Mouse (Mus musculus) heart, adult 8-10 months (tissue): ENCODE results near the gene Sdk1. TPM values are rescaled to one million over a fixed set of nuclear protein-coding genes. Genes with fewer than 3 reads are reported as not detected.

Source experiments
- DNase-seq: peaks from one replicate; pipeline ENCODE4 v3.0.0; 2022; ENCODE audit warnings: low spot score
- total RNA-seq, 4 experiments: library from RNA; stranded (reverse); gene quantifications; 2 replicates each; pipeline ENCODE4 v1.2.4; 2022

The Sdk1 gene
- total RNA-seq, 4 experiments from 2014 or later: 0.63 to 1.6 (median 0.97) TPM

DNA sequence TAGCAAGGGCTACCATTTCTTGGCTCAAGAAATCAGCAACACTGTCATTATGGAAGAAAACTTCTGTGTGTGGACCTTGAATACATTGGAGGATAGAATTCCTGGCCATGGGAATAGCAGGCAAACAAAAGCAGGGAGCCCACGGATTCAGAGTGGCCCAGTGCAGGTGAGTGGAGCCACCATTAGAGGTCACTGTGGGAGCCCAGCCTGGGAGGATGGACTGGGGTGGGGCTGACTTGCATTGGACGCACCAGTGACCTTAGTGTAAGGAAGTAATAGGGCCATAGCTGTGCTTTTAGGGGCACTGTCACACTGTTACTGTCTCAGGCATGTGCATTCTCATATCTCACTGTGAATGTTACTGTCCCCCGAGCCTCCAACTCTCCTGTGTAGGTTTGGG is 1001.3 kb downstream of the Sdk1 start:
- no peak for DNase-seq

DNA sequence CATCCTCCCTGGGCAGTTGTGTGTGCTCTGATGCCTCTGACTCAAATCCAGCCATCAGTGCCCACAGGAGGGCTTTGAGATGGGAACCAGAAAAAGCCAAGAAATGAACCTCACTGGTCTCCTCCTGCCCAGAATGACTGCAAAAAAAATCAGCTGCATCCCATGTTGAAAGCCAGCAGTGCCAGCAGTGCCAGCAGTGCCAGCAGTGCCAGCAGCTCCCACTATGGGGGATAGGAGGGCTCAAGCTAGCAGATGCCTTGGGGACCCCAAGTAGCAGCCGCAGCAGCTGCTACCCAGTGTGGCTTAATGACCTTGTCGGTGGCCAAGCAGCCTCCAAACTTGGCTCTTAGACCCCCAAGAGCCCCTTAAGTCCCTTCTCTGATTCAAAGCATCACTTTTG is 1001.8 kb downstream of the Sdk1 start:
- no peak for DNase-seq

DNA sequence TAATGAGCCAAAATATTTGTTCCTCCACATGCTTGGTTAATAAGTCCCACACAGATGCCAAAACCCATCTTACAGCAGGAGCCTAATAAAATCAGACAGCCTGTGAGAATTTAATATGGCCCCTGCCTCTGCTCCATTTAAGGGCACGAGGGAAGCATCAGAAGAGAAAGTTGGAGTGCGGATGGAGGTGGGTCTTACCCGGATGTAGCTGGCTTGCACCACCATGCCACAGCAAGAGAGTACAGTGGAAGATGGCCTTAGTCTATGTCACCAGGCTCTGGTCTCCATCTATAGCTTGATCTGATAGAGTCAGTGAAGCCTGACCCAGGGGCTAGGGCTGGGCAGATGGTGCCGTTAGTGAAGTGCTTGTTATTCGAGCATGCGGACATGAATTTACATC is 1014.9 kb downstream of the Sdk1 start:
- DNase-seq: no peak

GRCm38 (mm10) chr5:142258716-142259115 is 1017.4 kb downstream of the Sdk1 start:
- DNase-seq: no peak

DNA sequence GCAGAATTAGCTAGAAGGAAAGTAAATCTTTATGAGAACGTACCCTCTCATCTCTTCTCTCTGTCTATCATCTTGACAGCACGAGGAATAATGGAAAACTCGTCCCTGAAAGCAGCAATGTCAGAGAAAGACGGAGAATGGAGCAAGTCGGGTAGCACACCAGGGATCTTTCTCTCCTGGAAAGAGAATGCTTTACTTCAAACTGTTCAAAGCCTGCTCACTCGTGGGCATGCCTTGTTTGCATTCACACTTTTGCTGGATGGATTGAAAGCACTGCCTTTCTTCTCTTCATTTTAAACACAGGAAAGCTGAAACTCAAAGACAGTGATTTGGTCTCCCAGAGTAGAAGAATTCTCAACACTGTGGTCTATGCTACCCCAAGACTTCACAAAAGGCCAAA is 1020.8 kb downstream of the Sdk1 start:
- DNase-seq: no peak

Other genes with a start within 250 kb of the Sdk1 start
- gene Card11, start 240.9 kb upstream of the Sdk1 start, total RNA-seq: 1 to 10 TPM in 1 of 4 experiments, under 1 TPM in 3; 0.08 to 1.0 (median 0.42) TPM